Mouse (Mus musculus) cerebellum, adult 8-10 months (tissue): Measurements from ENCODE around the gene Ncoa3.

ENCODE experiments used
- DNase-seq: peaks from one replicate; pipeline ENCODE4 v3.0.0; 2022

Ncoa3 gene

DNA sequence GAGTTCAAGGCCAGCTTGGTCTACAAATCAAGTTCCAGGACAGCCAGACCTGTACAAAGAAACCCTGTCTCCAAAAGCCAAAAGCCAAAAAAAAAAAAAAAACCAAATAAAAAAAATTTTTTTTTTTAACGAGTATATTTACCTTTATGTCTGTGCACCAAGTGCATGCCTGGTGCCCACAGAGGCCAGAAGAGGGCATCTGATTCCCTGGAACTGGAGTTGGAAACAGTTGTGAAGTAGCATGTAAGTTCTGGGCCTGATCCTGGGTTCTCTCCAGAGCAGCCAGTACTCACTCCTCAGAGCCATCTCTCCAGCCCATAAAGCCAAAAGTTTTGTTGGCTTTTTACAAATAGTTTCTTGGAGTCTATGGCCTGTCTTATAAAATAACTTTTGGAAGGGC lies 10.6 kb downstream of the Ncoa3 start:
- DNase-seq: no peak

- no peak for DNase-seq
These were observed 14.6 kb downstream of the Ncoa3 start for GRCm38 (mm10) chr2:166007046-166007445.

DNA sequence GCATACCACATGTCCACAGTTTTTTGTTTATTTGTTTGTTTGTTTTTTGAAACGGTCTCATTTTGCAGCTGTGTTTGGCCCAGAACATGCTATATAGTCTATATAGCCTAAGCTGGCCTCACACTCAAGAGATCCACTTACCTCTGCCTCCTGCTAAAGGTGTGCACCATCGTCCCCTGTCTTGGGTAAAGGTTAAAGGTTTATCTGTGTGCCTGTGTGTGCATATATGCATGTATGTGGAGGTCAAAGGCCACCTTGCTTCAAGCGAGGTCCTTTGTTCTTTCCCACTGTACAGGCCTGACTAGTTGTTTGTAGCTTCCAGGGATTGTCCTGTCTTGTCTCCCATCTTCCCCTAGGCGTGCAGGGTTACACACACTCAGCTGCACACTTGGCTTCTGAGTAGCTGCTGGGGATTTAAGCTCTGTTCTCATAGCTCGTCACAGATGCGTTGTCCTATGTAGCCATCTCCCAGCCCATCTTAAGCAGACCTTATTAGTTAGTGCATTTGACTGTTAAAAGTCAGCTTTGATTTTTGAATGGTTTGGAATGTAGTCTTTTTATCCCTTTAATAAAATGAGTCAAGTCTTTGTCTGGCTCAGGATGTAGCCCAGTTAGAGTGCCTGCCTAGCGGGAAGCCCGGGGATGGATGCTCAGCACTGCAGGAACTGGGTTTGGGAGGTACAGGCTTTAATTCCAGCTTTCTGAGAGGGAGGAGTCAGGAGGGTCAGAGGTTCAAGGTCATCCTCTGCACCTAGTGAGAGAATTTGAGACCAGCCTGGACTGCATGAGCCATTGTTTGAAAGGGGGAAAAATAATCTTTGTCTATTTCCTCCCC lies 16.3 kb downstream of the Ncoa3 start:
- DNase-seq: no peak

- DNase-seq: peak; percentile 32
These were observed 17.0 kb downstream of the Ncoa3 start for GRCm38 (mm10) chr2:166009393-166009947.

DNA sequence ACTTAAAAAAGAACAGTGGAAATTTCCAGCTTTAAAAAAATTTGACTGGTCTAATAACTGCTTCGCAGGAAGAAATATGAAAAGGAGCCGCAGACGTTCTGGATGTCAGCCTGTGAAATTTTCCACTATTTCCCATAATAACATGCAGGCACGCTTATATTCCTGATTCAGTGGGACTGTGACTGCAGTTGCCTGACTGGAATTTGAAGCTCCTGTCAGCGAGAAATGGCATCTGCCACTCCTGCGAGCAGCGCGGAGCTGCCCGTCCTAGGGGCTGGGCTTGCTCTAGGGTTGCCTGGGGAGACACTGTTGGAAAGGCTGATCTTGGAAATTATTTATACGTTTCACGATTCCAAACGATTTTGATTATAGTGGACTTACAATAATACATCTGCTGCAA lies 17.9 kb downstream of the Ncoa3 start:
- DNase-seq: no peak

GRCm38 (mm10) chr2:166011422-166011821 lies 19.0 kb downstream of the Ncoa3 start:
- no peak for DNase-seq

- DNase-seq: no peak
These were observed 19.7 kb downstream of the Ncoa3 start for GRCm38 (mm10) chr2:166012145-166012544.

DNA sequence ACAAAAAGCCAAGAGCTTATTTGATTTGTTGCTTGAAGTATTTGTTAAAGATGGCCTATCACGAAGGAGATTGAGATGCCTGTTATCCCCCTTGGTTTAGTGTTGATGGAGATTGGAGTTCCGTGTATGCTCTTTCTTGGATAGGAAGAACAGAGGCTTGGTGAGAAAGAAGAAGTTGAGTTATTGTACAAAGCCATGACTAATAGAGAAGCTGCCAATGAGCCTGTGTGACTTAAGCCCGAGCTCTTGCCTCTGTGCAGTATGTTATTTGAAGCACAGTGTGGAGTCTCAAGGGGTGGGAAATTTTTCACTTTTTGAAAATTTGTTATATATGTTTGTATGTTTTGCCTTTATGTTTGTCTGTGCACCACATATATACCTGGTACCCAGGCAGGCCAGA lies 26.3 kb downstream of the Ncoa3 start:
- DNase-seq: no peak

DNA sequence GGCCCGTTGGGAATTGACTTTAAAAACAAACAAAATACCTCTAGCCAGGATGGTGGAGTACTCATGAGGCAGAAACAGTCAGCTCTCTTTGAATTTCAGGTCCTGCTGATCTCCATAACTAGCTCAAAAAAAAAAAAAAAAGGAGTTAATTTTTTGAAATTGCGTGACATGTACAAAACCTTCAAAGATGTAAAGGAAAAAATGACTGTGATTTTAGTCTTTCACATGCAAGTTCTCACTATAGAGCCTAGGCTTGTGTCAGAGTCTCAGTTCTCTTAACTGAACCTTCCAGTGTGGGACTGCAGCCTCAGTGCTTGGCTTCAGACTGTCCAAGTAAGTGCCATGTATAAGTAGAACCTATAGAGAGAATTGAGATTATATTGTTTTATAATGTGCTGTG lies 27.6 kb downstream of the Ncoa3 start:
- no peak for DNase-seq

DNA sequence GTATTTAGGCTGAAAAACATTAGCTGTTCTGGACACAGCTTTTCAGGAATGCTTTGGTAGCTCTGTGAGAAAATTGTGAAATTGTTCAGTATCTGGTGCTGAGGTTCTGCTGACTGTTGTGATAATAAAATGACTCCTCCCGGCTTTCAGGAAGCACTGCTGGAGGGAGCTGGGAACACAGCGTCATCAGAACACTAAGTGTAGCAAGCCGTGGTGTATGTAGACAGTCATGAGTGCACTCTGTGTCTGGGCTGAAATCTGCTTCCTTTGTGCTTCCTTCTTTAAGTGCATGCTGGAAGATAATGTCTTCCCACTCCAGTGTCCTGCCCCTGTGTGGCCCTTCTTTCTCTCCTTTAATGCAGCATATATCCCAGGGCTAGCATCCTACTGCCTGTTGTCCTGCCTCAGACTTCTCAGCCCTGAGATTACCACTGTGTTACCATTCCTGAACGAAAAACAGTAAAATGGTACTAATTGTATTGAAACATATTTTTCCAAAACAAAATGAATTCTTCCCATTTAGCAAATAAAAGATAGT lies 28.7 kb downstream of the Ncoa3 start:
- DNase-seq: no peak

GRCm38 (mm10) chr2:166021642-166022041 lies 29.2 kb downstream of the Ncoa3 start:
- no peak for DNase-seq

GRCm38 (mm10) chr2:166022327-166022726 lies 29.9 kb downstream of the Ncoa3 start:
- no peak for DNase-seq

DNA sequence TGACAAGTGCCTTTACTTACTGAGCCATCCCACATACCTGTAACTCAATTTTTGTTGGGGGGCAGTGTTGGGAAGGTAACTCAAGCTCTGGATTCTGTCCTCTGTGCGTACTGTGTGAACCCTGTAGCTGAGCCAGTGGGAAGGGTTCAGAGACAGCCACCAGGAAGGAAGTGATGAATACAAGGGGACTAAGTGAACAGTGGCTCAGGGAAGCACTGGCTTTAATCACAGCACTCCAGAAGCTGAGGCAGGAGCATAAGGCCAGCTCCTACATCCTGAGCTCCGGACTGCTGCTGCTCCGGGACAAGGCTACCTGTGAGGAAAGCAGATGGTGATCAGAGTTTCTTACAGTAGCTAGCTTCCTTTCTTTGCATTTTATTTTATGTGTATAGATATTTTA lies 31.6 kb downstream of the Ncoa3 start:
- DNase-seq: no peak

- no peak for DNase-seq
These were observed 32.2 kb downstream of the Ncoa3 start for GRCm38 (mm10) chr2:166024621-166025020.

DNA sequence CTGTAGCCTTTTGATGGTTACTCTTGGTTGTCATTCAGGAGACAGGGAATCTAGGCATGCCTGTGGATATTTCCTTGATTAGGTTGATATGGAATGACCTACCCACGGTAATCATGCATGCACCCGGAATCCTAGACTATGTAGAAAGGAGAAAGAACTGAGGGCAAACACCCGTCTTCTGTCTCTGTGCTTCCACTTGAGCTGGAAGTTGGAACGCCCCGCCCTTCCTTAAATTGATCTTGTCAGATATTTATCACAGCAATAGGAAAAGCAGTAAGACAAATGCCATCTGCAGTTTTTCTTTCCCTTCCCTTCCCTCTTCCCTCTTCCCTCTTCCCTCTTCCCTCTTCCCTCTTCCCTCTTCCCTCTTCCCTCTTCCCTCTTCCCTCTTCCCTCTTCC lies 33.5 kb downstream of the Ncoa3 start:
- no peak for DNase-seq

DNA sequence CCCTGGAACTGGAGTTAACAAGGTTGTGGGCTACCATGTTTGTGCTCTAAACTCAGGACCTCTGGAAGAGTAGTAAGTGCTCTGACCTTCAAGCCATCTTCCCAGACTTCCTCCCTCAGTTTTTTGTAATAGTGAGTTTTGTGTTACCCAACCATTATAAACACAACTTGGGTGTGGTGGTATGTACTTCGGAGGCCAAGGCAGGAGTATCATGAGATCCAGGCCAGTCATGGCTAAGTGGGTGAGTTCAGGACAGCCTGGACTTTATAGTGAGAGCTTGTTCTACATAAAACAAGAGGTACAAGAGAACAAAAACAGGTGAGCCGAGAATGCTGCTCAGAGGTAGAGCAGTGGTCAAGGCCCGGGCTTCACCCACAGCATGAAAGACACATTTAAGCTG lies 35.4 kb downstream of the Ncoa3 start:
- DNase-seq: no peak

DNA sequence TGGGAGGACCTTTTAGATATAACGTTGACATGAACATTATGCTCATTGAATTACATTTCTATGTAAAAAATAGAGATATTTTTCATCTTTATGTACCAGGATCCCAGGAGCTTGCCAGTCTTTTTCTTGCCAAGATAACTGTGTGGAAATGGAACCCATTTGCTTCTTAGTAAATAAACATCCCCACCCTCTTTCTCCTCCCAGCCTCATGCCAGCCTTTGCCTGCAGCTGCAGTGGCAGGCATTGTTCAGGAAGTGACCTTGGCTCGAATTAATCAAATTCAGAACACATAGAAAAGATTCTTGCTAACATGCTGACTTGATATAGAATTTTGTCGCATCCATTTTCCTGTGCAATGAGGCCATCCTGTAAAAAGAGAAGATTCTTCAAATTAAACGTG lies 36.8 kb downstream of the Ncoa3 start:
- no peak for DNase-seq

DNA sequence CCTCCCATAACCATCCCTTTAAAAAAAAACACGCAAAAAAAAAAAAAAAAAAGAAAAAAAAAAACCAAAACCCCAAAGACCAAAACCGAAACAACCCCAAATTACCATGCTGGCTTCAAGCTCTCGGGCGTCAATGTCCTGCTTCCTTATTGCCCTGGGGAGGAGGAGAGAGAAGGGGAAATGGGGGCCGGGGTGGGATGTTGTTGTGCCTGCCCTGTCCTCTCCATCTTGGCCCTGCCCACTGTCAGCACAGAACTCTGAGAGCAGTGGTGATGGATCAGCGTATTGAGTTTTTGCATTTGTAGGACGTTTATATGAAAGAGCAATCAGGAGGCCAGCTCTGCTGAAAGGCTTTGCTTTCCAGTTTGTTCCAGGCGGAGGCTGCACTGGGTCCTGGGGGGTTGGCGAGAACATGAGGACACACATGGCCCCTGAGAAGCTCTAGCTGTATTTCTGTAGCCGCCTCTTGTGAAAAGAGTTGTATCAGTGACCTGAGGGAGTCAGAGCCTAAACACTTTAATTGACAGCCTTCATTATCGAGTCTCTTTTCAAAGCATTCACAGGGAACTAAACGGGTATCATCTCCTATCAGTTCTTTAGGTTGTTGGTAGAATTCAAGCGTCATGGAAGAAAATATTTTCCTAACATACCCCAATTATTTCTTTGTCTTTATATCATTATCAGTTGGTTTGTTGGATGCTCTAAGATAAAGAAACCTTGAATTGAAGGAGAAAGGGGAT lies 38.0 kb downstream of the Ncoa3 start:
- no peak for DNase-seq

DNA sequence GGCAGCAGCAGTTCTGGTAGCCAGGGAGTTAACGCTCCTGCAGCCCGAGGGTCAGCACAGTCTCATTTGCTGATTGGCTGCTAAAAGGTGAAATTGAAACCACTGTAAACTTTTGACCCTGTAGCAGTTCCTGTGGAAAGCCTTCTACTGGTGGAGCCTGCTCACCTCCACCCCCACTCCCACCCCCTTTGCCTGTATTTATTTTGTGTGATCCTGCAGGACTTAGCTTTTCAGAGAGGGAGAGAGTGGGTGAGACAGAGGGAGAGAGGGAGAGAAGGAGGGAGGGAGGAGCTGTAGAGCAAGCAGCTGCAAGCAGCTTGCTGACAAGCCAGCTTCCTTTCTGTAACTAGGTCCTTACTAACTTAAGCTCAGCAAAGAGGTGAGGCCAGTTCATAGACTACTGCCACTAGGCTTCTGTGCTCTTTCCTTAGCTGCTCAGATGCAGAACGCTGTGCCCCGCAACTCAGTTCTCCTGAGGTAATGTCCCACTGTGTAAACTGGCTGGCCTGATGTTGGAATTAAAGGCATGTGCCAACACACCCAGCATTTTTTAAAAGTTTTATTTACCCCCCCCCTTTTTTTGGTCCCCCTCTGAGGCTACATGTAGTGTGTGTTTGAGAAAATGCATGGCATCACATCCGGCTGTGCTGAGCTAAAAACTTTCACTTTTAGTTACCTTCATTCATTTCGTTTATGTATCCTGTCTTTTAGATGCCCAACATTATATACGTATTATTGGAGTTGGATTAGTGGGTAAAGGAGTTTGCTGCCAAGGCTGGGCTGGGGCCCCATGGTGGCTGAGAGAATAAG lies 38.9 kb downstream of the Ncoa3 start:
- no peak for DNase-seq

GRCm38 (mm10) chr2:166032628-166033027 lies 40.2 kb downstream of the Ncoa3 start:
- no peak for DNase-seq

- no peak for DNase-seq
These were observed 42.6 kb downstream of the Ncoa3 start for GRCm38 (mm10) chr2:166034967-166035490.

DNA sequence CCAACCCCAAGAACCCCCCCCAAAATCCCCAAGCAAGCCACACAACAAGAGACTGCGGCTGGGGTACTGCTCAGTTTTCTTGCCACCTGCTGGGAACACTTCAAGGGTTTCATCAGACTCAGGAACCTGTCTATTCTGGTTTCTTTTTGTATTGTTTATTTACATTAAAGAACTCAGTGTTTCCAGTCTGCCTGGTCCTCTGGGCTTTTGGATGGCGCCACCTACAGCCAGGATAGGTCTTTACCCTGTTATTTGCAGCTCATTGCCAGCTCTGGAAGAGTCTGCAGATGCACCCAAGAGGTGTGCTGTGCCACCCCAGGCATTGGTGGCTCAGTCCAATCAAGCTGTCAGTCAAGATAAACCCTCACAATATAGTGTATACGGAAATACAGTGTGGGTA lies 43.3 kb downstream of the Ncoa3 start:
- no peak for DNase-seq

DNA sequence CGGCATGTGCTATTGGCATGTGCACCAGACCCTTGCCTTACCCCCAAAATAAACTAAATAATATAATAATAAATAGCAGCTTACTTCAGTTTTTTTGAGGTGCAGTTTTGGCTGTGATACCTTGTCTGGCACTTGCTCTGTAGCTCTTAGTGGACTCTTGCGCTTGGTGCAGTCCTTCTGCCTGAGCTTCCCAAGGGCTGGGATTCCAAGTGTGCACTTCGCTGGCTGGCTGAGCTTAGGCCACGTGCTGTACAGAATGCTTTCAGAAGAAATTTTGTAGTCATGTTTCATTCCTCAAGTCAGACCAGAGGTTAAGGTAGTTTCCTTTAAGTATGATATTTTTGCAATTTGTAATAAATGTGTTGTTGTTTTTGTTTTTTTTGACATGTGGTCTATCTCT lies 47.2 kb downstream of the Ncoa3 start:
- DNase-seq: no peak
